Mouse (Mus musculus) heart, postnatal 0 days (tissue): ENCODE measurements at regions not wholly inside any gene's neighbourhood (a gene's known extent, or its start where the extent isn't known, plus 50 kb on each side); places are given as distances from the start of the nearest gene placed in this dataset.

Source experiments
- CTCF ChIP-seq: IDR thresholded peaks from 2 replicates; pipeline ENCODE4 v1.5.1; 2016; ENCODE audit warnings: antibody characterized with exemption, control low read depth, low read depth
- EP300 ChIP-seq: IDR thresholded peaks from 2 replicates; pipeline ENCODE4 v1.6.1; 2016; ENCODE audit warnings: antibody characterized with exemption, low read depth

DNA sequence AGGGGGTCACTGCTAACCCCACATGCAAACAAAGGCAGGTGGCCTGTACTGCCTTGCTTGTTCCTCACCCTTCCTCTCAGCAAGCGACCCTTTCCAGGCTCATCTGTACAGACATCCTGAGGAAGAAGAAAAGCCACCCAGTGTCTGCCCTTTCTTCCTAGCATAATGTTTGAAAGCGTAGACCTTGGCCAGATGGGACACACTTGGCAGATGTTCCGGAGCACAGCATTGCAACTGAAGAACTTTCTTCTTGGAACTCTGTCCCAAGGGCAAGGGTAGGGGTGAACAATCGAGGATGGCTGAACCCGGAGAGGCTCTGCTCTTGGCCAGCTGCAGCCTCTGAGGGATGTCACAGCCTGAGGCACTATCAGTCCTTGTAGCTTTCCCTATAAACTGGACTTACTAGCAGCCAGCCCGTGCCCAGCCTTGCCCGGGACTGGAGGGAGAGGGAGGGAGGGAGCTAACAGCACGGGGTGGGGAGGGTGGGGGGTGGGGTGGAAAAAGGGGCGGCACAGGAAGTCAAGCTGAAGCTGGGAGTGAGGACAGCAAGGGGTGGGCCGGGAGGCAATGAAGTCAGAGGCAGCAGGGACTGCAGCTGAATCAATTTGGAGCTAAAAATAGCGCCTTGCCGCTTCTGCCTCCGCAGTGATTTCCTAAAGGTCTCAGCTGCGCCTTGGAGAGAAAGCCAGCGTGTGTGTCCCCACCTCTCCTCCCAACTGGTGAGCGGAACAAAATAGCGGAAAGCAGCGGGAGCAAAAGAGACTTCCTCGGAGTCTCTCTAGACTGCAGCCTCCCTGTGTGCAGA lies 450.2 kb downstream of the Prr30 start:
- TF ChIP-seq CTCF (no peak), EP300 (no peak)
